Mouse (Mus musculus) thymus, postnatal 25 days (tissue): ENCODE measurements around the gene Psg28.
"Not testable (repeated sequence)": the region's sequence is repeated elsewhere in the genome, so short reads cannot be mapped to it uniquely, and the experiment has no call there.

Experiments used
- DNase-seq: peaks from one replicate; pipeline ENCODE4 v3.0.0; 2022

The Psg28 gene

GRCm38 (mm10) chr7:18431941-18432340 lies at the start of gene Psg28:
Psg28 (minus strand) TSS chr7:18432041.
- not testable (repeated sequence) for DNase-seq

DNA sequence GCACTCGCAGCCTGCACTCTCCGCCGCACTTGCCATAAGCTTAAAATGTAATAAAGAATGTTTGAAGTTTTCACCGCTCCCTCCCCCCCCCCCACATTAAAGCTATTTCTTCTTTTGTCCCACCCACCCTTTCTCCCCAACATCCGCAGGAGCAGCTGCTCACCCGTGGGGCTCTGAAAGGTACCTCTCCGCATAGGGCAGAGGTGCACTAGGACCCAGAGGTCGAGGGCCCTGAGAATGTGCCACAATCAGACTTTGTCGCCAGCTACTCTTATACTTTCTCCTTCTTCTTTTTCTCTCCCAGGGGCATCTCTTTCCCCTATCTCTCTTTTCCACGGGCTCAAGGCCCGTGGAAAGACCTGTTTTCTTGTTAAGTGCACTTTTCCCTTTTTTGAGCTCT lies 28.4 kb downstream of the Psg28 start:
- no peak for DNase-seq

DNA sequence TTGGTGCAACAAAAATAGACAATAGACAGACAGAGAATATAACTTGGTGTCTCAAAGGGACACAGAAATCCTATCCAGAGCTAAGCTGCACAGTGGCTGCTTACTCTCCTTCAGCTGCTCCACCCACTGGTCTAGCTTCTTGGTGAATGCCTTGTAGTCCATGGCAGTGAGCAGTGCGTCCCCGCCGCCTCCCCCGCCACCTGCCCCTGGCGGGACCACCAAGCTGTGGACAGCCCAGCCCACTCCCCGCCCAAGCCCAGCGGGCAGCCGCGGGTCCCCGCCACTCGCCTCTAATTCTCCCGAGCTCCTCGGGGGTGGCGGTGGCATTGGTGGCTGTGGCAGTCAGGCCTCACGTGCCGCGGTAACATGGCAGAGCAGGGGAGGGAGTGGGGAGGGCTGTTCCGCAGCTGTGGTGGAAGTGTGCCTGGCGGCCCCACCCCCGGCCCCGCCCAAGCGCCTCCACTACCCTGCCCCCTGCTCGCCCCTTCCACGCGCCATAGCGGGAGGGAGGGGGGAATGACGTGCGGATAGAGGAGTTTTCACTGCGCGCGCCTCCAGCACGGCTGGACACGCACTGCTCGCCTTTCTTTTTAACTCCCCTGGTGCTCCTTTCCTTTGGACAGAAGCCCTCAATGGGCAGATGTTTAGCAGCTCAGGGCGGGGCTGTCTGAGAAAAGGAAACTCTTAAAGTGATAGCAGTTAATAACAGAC lies 29.2 kb downstream of the Psg28 start:
- DNase-seq: no peak

- not testable (repeated sequence) for DNase-seq
Measured at GRCm38 (mm10) chr7:18391483-18391882, 40.4 kb downstream of the Psg28 start.

DNA sequence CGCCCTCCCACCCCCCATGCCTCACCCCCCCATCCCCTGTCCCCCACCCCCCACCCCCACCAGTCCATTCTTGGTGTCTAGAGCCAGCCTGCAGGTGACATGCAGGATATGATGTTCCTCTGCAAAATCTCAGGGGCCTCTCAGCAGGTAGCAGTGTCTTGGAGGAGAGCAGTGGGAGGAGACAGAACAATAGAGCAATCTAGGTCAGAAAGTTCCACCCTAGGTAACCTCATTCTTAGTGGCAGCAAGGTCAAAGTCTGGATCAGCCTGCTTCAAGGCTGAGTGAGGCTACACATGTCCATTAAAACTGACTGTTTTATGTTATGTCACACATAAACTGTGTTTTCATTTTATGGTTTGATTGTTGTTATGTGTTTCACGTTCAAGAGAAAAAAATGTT lies 53.5 kb downstream of the Psg28 start:
- DNase-seq: no peak
